Mouse (Mus musculus) forebrain, embryonic 13.5 days (tissue): ENCODE results near the gene Ager. TPM values are rescaled to one million over a fixed set of nuclear protein-coding genes. Genes with fewer than 3 reads are reported as not detected.
A peak's percentile ranks its signal among the peaks of the same experiment; 100 is the strongest.

Experiments used
- ATAC-seq: fragments of 200-750 bp; cut with Nextera tagmentation; 2 replicates; pipeline ENCODE4 v1.8.0; 2017
- H3K27ac ChIP-seq: fragments of 300-500 bp; sonication (generic); 2 replicates; pipeline ENCODE4 v1.5.1; 2015; ENCODE audit warnings: inconsistent platforms, mild to moderate bottlenecking, moderate library complexity
- H3K27me3 ChIP-seq: fragments of 300-500 bp; sonication (generic); 2 replicates; pipeline ENCODE4 v1.6.1; 2015; ENCODE audit warnings: mild to moderate bottlenecking, inconsistent platforms
- H3K36me3 ChIP-seq: fragments of 300-500 bp; sonication (generic); 2 replicates; pipeline ENCODE4 v1.6.1; 2015; ENCODE audit warnings: mild to moderate bottlenecking, inconsistent platforms; ENCODE audit not compliant: poor library complexity, severe bottlenecking
- H3K4me1 ChIP-seq: fragments of 300-500 bp; sonication (generic); 2 replicates; pipeline ENCODE4 v1.6.1; 2015; ENCODE audit warnings: inconsistent platforms
- H3K4me2 ChIP-seq: fragments of 300-500 bp; sonication (generic); 2 replicates; pipeline ENCODE4 v1.6.1; 2015; ENCODE audit warnings: inconsistent platforms, mild to moderate bottlenecking, moderate library complexity
- H3K4me3 ChIP-seq: fragments of 300-500 bp; sonication (generic); 2 replicates; pipeline ENCODE4 v1.5.1; 2015; ENCODE audit warnings: mild to moderate bottlenecking, inconsistent platforms
- H3K9ac ChIP-seq: fragments of 300-500 bp; sonication (generic); 2 replicates; pipeline ENCODE4 v1.6.1; 2015; ENCODE audit warnings: mild to moderate bottlenecking, inconsistent platforms
- H3K9me3 ChIP-seq: fragments of 300-500 bp; sonication (generic); replicated peaks from 2 replicates; pipeline ENCODE4 v1.6.1; 2016; ENCODE audit warnings: inconsistent platforms
- WGBS: fragments of 180-500 bp; shearing (Covaris S2); methylation state at CpG from one replicate; pipeline ENCODE4 v1.1.7; 2015; 5-methylcytosine and 5-hydroxymethylcytosine counted together
- polyA plus RNA-seq: library from polyadenylated mRNA; unstranded; fragments of >200 nt; fragmentation: Nextera tagmentation; extraction: Ambion mirVana; gene quantifications from 2 replicates; pipeline ENCODE4 v1.2.1, GENCODE M21; 2015

The Ager gene
- polyA plus RNA-seq, 1 experiment from 2014 or later, result 2.5 TPM

DNA sequence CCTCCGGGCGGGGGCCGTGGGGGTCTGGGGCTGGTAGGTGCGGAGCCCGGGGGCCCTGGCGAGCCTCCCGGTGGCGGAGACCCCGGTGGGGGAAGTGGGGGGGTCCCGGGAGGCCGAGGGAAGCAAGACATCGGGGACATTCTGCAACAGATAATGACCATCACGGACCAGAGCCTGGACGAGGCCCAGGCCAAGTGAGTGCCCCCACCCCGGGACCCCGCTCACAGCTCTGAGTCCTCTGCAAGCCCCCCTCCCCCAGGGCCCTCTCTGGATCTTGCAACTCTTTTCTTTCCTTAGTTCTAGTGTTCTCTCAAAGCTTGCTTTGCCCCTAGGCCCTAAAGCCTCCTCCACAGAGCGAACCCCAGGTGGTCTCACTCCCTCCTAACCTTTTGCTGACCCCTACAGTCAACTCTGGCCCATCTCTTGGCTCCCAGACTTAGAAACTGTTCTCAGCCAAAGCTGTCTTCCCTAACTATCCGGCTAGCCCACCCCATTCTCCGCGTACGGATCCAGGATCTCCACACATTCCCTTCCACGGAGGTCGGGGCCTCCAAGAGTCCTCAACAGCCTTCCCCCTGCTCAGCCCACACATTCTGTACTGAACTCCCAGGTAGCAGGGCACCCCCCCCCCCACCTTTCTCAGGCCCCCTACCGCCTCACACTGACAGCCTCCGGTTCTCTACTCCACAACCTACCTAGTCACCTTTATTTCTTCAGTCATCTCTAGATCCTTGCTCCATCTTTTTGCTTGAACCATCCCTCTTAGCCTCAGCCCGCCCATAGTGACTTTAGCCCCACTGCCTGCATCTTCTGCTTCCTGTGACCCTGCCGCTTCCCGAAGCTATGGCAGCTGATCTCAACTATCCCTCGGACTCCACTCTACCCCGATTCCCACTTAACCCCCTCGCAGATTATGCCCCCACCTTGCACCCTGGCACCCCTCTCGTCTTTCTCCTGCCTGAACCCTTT is 4.8 kb upstream of the Ager start:
- ATAC-seq, result peak; percentile 25; the same call in 1 of the 2 replicates
- Histone ChIP-seq H3K4me1 (peaks cover 73% of the 10 kb centered on the region), H3K4me3 (peak overlapping the region; percentile 85), H3K27me3 (no peaks in the 10 kb centered on the region), H3K9ac (peak overlapping the region; percentile 99), H3K9me3 (no peaks in the 10 kb centered on the region), H3K36me3 (peaks cover 24% of the 10 kb centered on the region), H3K27ac (peak overlapping the region; percentile 99), H3K4me2 (peak overlapping the region; percentile 97)
- WGBS, result 1% methylated on average over 29 of the region's 32 CpGs

- Histone ChIP-seq H3K4me3 (peak overlapping the region; percentile 85), H3K9ac (peak overlapping the region; percentile 99), H3K4me2 (peak overlapping the region; percentile 97), H3K27me3 (no peaks in the 10 kb centered on the region), H3K9me3 (no peaks in the 10 kb centered on the region), H3K27ac (peak overlapping the region; percentile 99), H3K4me1 (peaks cover 67% of the 10 kb centered on the region), H3K36me3 (peaks cover 24% of the 10 kb centered on the region)
- WGBS, result 46% methylated on average over 32 of the region's 34 CpGs
- ATAC-seq, result no peak
These were observed 3.7 kb upstream of the Ager start for GRCm38 (mm10) chr17:34593752-34594525.

- Histone ChIP-seq H3K27me3 (no peaks in the 10 kb centered on the region), H3K4me1 (peaks cover 47% of the 10 kb centered on the region), H3K4me3 (no peak overlapping the region), H3K9ac (0 out of 2 replicates have a peak overlapping the region, but pooled peaks have one; percentile 16), H3K9me3 (no peaks in the 10 kb centered on the region), H3K36me3 (peaks cover 39% of the 10 kb centered on the region), H3K27ac (no peak overlapping the region), H3K4me2 (no peak overlapping the region)
- ATAC-seq, result no peak
- WGBS, result 83% methylated on average over 8 of the region's 8 CpGs
These were observed 1.6 kb upstream of the Ager start for GRCm38 (mm10) chr17:34596098-34596497.

DNA sequence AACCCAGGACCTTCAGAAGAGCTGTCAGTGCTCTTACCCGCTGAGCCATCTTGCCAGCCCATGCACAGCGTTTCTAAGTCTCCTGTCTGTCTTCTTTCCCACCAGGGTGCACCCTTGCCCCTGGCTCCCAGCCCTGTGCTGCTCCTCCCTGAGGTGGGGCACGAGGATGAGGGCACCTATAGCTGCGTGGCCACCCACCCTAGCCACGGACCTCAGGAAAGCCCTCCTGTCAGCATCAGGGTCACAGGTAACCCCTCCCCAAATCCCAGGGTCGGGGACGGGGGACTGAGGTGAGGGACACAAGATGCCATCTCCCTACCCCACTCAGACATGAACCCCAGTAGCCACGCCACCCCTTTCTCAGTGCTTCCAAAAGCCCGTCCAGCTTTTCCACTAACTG is 2.2 kb downstream of the Ager start:
- no peak overlapping the region for H3K4me3 ChIP-seq
- H3K27me3 ChIP-seq, result no peaks in the 10 kb centered on the region
- ATAC-seq, result no peak
- peaks cover 36% of the 10 kb centered on the region for H3K4me1 ChIP-seq
- H3K27ac ChIP-seq, result no peak overlapping the region
- H3K9me3 ChIP-seq, result no peaks in the 10 kb centered on the region
- WGBS, result 78% methylated on average over 9 of the region's 9 CpGs
- H3K4me2 ChIP-seq, result no peak overlapping the region
- no peak overlapping the region for H3K9ac ChIP-seq
- peaks cover 37% of the 10 kb centered on the region for H3K36me3 ChIP-seq

DNA sequence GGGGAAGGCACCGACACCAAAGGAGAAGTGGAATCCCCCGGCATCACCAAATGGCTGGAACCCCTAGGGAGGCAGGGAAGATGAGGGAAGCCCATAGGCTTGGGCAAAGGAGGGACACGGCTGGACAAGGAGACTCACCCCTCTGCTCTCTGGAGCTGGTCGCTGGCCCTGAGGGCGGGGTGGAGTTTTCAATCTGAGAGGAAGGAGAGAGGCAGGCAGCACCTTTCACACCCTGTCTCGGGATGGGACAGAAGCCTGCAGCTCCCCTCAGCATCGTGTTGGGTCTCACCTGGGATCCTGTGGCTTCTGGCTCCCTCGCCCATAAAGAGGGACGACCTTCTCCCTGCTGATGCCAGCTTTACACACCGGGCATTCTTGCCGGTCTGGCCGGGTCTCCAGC is 4.1 kb downstream of the Ager start:
- Histone ChIP-seq H3K4me1 (peaks cover 37% of the 10 kb centered on the region), H3K4me3 (peak overlapping the region; percentile 83), H3K36me3 (peaks cover 23% of the 10 kb centered on the region), H3K27me3 (no peaks in the 10 kb centered on the region), H3K4me2 (peak overlapping the region; percentile 76), H3K9me3 (no peaks in the 10 kb centered on the region), H3K27ac (no peak overlapping the region), H3K9ac (peak overlapping the region; percentile 89; the same call in 1 of the 2 replicates)
- 92% methylated on average over 12 of the region's 12 CpGs for WGBS
- no peak for ATAC-seq

- Histone ChIP-seq H3K36me3 (peaks cover 26% of the 10 kb centered on the region), H3K27ac (peak within 1 kb of the TSS; percentile 91), H3K4me1 (peaks cover 45% of the 10 kb centered on the region), H3K9me3 (no peaks in the 10 kb centered on the region), H3K9ac (peak within 1 kb of the TSS; percentile 96), H3K27me3 (no peaks in the 10 kb centered on the region), H3K4me2 (peak within 1 kb of the TSS; percentile 99), H3K4me3 (peak within 1 kb of the TSS; percentile 93)
- under 1% methylated on average over 30 of the region's 30 CpGs for WGBS
- peak; percentile 97 for ATAC-seq
These were observed 5.9 kb downstream of the Ager start, which contains the start of gene Rnf5 for GRCm38 (mm10) chr17:34603375-34604060. TSS of gene Rnf5 (minus strand) at chr17:34603690.

DNA sequence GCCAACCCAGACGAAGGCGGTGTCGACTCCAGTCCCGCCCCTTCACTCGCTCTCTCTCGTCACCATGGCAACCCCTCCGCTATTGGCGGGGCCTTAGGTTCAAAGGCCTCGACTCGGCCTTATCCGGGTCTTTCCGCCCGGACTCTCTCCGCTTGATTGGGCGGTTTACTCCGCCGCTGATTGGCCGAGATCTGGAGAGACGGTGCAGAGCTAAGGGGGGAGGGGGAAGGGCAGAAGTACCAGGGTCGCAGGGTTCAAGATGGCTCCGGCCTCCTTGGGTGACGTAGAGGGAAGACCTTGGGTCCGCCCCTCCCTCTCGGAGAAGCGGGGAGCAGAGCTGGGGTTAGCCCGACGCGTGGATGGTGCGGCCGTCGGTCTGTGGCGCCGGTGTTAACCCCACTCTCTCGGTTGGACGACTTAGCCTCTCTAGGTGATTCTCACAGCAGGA is 6.4 kb downstream of the Ager start, which contains the start of gene Agpat1:
Gene Agpat1 (plus strand): TSS at position 202 of the 448 bp plus-strand sequence.
- H3K4me2 ChIP-seq, result peak within 1 kb of the TSS; percentile 99
- H3K9me3 ChIP-seq, result no peaks in the 10 kb centered on the region
- H3K9ac ChIP-seq, result peak within 1 kb of the TSS; percentile 96
- ATAC-seq, result peak; percentile 82
- H3K27me3 ChIP-seq, result no peaks in the 10 kb centered on the region
- peaks cover 51% of the 10 kb centered on the region for H3K4me1 ChIP-seq
- peak within 1 kb of the TSS; percentile 91 for H3K27ac ChIP-seq
- peaks cover 26% of the 10 kb centered on the region for H3K36me3 ChIP-seq
- H3K4me3 ChIP-seq, result peak within 1 kb of the TSS; percentile 93
- 0% methylated on average over 34 of the region's 35 CpGs for WGBS

- Histone ChIP-seq H3K4me1 (peaks cover 51% of the 10 kb centered on the region), H3K9ac (peak overlapping the region; percentile 96), H3K4me2 (peak overlapping the region; percentile 99), H3K36me3 (peaks cover 25% of the 10 kb centered on the region), H3K9me3 (no peaks in the 10 kb centered on the region), H3K27me3 (no peaks in the 10 kb centered on the region), H3K27ac (peak overlapping the region; percentile 91), H3K4me3 (peak overlapping the region; percentile 93)
- WGBS, result 15% methylated on average over 24 of the region's 24 CpGs
- ATAC-seq, result no peak
These were observed 7.0 kb downstream of the Ager start for GRCm38 (mm10) chr17:34604511-34605237.

DNA sequence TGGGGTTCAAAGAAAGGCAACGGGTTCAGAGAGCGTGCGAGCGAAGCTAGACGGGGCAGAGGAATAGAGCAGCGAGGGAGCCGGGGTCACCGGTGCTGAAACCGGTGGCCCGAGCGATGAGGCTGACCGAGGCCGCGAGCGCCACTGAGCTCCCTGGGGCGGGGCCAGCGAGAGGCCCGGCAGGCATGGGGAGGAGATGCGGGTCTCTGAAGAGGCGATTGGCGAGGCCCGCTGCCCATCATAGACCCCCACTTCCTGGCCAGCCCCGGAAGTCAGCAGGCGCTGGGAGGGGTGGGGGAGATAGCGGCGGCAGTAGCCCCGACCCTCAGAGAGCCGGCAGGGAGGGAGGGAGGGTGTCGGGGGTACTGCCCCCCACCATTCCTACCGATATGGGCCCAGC is 7.9 kb downstream of the Ager start:
- Histone ChIP-seq H3K27me3 (no peaks in the 10 kb centered on the region), H3K4me3 (peak overlapping the region; percentile 93), H3K9ac (peak overlapping the region; percentile 96), H3K4me1 (peaks cover 51% of the 10 kb centered on the region), H3K4me2 (peak overlapping the region; percentile 99), H3K9me3 (no peaks in the 10 kb centered on the region), H3K36me3 (peaks cover 25% of the 10 kb centered on the region), H3K27ac (peak overlapping the region; percentile 91)
- peak; percentile 54 for ATAC-seq
- under 1% methylated on average over 27 of the region's 30 CpGs for WGBS

DNA sequence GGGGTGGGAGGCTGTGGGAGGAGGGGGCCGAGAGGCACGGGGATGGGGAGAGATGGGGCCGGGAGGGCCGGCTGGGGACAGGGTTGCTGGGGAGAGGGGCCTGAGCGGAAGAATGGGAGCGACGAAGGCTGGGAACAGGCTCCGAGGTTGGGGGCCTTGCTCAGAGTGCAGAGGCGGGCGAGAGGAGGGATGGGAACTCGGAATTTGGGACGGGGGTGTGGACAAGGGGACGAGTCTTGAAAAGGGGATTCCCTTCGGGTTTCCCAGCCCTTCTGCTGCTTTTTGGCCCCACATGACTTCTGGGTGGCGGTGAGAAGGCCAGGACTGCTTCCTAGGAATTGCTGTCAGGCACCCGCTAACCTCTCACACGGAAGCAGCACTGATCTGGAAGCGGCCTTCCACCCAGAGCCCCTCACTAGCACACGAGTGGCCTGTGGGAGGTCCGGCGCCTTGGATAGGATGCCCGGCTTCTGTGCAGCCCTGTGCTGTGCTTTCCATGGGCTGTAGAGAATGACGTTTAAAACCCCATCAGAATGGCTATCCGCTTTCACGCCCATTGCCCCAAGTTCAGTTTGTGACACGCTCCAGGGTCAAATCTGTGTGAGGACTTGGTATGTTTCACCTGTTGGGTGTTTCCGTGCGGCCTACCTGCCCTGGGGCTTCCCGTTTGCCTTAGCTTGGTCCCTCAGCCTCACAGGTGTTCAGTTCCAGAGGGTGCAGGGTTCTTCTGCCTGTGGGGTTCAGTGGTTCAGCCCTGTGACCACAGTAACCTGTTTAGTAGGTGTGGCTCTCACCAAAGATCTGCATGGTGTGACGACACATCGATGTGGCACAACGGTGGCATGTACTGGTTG is 8.8 kb downstream of the Ager start:
- 17% methylated on average over 32 of the region's 32 CpGs for WGBS
- no peak for ATAC-seq
- Histone ChIP-seq H3K4me3 (peak overlapping the region; percentile 93), H3K9me3 (no peaks in the 10 kb centered on the region), H3K4me1 (peaks cover 51% of the 10 kb centered on the region), H3K4me2 (peak overlapping the region; percentile 99), H3K27ac (peak overlapping the region; percentile 91), H3K27me3 (no peaks in the 10 kb centered on the region), H3K36me3 (peaks cover 26% of the 10 kb centered on the region), H3K9ac (peak overlapping the region; percentile 96)
